Mouse (Mus musculus) megakaryocyte, embryonic 14.5 days (primary cell): ENCODE results near the gene Faf2.

ENCODE experiments used
- FLI1 ChIP-seq: IDR thresholded peaks from 2 replicates; pipeline ENCODE4 v1.6.1; 2012; ENCODE audit warnings: low read length, inconsistent platforms, mixed read lengths
- GATA1 ChIP-seq: IDR thresholded peaks from 3 replicates; pipeline ENCODE4 v1.6.1; 2012; ENCODE audit warnings: mixed read lengths, low read length, inconsistent platforms, borderline replicate concordance

GRCm38 (mm10) chr13:54683301-54683700 lies 61.7 kb downstream of the Faf2 start:
- TF ChIP-seq FLI1 (no peak), GATA1 (no peak)
